Mouse (Mus musculus) liver, postnatal 0 days (tissue): ENCODE measurements around the gene Nanos3.

ENCODE experiments used
- CTCF ChIP-seq: sonication (generic); IDR thresholded peaks from 2 replicates; pipeline ENCODE4 v1.5.1; 2016; ENCODE audit warnings: antibody characterized with exemption, low read depth
- EP300 ChIP-seq: IDR thresholded peaks from 2 replicates; pipeline ENCODE4 v1.6.1; 2016; ENCODE audit warnings: antibody characterized with exemption, low read depth, mild to moderate bottlenecking

DNA sequence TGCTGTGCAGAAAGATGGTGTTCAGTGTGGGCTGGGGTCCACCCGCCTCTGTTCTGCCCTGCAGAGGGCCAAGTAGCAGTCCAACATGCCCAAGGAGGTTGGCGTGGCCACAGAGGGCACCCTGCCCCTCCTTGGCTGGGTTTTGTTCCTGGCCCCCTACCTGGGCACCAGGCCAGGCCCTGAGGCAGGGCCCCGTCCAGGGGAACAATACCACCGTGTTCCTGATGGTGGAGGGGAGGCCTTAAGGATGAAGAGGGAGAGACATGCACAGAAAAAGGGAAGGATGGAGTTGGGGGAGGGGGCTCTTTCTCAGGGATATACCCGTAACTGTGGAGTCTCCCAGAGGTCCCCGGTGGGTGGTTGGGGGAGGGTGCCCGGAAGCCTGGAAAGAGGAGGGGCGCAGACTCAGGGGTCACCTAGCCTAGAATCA is 15.1 kb upstream of the Nanos3 start:
- TF ChIP-seq CTCF (no peak), EP300 (no peak)
